Mouse (Mus musculus) brain, embryonic 14.5 days (tissue): ENCODE results near the gene 2010300C02Rik. TPM values are rescaled to one million over a fixed set of nuclear protein-coding genes. Genes with fewer than 3 reads are reported as not detected.
A peak's percentile ranks its signal among the peaks of the same experiment; 100 is the strongest.
"Not testable (repeated sequence)": the region's sequence is repeated elsewhere in the genome, so short reads cannot be mapped to it uniquely, and the experiment has no call there.

Experiments
- DNase-seq: peaks from one replicate; pipeline ENCODE4 v3.0.0-alpha.2; 2011; ENCODE audit warnings: low read depth
- CTCF ChIP-seq: fragments of 200-500 bp; IDR thresholded peaks from 2 replicates; pipeline ENCODE4 v1.5.1; 2012; ENCODE audit warnings: inconsistent platforms, mild to moderate bottlenecking, moderate library complexity, borderline replicate concordance; ENCODE audit not compliant: insufficient read depth, insufficient read length; ENCODE audit errors: extremely low read depth
- POLR2A ChIP-seq: fragments of 200-500 bp; IDR thresholded peaks from 2 replicates; pipeline ENCODE4 v1.6.1; 2012; ENCODE audit warnings: mild to moderate bottlenecking, inconsistent platforms, borderline replicate concordance; ENCODE audit not compliant: poor library complexity, insufficient read depth, insufficient read length, severe bottlenecking; ENCODE audit errors: extremely low read depth
- polyA plus RNA-seq: library from polyadenylated mRNA; depleted of rRNA; stranded (reverse); fragments of >200 nt; gene quantifications from 2 replicates; pipeline ENCODE4 v1.2.3, GENCODE M21; 2012

2010300C02Rik gene
- polyA plus RNA-seq, 1 experiment, result 2.8 TPM

DNA sequence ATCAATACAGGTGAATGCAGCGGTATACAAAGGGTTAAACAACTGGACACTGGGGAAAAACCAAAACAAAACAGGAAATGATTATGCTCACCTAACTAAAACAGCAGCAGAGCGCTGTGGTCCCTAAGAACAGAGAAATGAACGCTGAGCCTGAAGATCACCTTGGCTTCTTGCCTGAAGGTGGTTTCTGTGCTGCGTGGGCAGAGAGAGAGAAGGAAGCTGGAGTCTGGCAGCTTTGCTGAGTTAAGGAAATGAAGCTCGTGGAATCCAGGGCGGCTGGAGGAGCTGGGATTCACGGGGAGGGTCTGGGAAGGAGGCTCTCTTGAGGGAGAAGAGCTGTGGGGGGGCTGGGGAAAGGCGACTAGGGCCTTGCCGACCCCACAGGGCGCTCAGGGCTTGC lies 8.2 kb upstream of the 2010300C02Rik start:
- TF ChIP-seq CTCF (no peak), POLR2A (no peak)
- no peak for DNase-seq

DNA sequence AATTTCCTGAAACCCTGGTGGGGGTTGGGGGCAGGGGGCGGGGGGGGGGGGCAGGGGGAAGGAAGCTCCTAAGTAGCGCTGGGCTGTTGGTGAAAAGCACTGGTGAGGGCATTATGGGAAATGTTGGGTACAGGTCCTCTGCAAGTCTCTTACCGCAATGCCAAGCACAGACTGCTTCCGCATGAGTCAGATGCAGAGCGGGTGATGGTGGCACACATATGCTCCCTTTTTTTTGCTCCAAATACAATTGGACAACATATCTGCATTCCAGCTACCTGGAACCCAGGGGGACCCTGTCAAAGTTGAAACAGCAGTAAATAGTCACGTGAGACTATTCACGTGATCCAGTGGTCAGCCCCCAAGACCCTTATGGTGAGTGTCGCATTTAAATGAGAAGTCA lies 7.3 kb upstream of the 2010300C02Rik start:
- TF ChIP-seq CTCF (no peak), POLR2A (no peak)
- DNase-seq, result no peak

DNA sequence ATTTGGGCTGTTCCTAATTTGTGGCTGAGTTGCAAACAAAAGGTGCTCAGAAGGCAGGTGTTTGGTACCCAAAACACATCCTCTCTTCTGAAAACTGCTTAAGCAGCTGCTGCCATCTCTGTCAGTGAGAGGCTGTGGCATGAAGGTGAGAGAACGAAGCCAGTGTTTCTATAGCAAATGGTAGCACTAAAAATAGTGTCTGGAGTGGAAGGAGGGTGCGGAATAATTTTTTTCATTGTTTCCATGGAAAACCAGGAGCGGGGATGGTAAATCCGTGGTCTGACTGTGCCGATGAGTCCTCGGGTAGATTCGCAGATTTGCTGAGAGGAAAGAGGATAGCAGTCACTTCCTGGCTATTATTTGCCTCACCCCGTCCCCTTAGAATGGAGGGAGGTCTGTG lies 6.5 kb upstream of the 2010300C02Rik start:
- no peak for TF ChIP-seq CTCF
- TF ChIP-seq POLR2A, result no peak
- peak; percentile 19 for DNase-seq

DNA sequence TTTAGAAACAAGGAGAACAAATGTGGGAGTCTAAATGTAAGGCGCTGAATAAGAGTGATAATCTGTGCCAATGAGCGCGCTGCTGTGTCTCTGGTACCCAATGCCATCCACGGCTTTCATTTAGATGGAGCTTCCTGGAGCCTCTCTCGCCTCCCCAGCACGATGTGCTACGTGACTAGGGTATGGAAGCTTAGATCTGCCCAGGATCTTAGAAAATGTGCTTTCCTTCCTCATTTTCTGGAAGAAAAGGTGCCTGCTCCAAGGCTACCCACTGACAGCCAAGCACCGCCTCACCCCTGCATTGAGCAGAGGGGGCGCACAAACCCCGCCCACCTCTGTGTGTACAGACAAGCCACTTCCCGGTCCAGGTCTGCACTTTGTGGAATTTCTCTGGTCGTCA lies 6.0 kb upstream of the 2010300C02Rik start:
- DNase-seq, result peak; percentile 47
- TF ChIP-seq POLR2A (no peak), CTCF (no peak)

DNA sequence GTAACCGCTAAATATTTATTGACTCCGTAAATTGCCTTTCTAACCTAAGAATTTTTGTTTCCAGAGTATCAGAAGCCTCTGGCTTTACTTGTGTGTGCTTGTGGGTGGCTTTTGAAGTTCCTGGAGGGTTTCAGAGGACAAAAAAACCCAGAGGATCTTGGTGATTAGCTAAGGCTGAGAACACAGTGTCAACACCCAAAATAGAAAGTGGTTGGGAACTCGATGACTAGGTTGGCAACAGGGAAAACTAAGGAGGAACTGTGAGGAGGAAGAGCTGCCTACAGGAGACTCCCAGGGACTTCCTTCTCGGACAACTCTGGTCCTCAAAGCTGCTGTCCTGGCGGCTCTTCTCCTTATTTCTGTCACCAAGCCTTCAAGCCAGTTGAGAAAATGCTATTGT lies 1.2 kb upstream of the 2010300C02Rik start:
- TF ChIP-seq POLR2A (no peak), CTCF (no peak)
- no peak for DNase-seq

DNA sequence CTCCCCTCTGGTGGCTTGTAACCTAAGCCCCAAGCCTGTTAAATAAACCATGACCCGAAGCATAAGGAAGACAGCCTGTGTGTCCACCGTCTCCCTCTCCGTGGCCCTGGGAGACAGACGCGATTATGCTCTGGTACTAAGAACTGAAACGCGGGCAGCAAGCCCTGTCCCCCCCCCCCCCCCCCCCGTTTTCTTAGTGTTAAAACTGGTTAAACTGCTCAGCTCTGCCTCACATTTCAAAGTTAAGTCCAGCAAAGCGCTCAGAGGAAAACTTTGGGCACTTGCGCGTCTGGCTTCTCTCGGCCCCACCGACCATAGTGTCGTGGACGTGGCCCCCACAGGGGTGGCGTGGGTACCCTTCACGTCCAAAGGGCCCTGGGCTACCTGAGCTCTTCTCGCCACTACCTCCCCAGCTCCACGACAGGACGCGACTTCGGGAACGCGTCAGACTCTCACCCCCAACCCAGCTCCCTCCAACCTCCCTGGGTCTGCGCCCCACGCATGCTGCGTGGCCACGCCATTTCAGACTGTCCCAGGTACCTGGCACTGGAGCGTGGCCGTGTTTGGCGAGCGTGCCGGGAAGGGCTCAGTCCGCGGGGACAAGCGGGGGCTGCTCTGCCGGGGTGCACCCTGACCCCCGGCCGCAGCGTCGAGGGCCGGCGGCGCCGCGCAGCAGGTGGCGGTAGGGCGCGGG lies 708 bp downstream of the 2010300C02Rik start:
- TF ChIP-seq POLR2A (no peak), CTCF (no peak)
- DNase-seq, result no peak

DNA sequence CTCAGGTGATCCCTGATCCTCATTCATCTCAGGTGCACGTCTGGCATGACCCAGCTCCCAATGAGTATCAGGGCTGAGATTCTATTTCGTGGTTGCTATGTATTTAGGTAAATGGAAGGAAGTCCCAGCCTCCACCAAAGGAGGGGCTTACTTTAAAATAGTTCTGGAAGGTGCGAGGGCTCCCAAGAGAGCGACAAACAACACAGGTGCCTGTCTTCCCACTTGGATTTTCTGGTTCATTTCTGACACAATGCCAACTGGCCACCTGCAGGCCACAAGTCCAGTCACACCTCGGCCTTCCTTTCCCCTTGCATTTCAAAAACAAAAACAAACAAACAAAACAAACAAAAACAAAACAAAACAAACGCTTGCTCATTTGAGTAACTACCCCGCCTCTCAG lies 1.4 kb downstream of the 2010300C02Rik start:
- TF ChIP-seq CTCF (no peak), POLR2A (no peak)
- no peak for DNase-seq

DNA sequence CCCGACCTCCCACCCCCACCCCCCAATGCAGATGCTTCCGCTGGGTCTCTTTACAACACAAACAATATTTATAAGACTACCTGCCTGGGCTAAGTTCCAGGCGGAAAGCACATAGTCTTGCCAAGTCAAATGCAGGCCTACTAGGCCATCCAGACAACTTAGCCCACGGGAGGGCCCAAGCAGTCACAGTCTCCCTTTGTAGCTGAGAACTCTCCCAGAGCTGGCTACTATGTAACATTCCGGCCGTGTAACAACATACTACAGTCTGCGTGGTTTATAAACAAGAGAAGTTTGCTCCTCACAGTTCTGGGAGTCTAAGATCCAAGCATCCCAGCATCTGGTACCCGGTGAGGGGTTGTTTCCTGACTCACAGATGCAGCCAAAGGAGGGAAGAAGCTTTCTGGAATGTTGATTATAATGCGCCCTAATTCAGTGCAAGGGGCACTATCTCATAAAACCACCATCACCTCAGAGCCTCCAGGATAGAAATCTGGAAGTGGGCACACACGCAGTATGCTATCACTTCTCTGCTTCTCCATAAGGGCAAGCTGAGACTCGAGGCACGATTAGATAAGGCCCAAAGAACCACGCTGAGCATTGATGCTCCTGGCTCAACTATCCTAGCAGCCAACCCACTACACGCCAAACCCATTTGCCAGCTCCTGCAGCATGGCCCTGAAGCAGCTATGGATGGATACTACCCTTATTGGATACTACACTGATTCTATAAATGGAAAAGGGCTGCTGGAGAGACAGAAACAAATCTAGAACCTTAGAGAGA lies 2.3 kb downstream of the 2010300C02Rik start:
- TF ChIP-seq CTCF (no peak), POLR2A (no peak)
- DNase-seq, result no peak

DNA sequence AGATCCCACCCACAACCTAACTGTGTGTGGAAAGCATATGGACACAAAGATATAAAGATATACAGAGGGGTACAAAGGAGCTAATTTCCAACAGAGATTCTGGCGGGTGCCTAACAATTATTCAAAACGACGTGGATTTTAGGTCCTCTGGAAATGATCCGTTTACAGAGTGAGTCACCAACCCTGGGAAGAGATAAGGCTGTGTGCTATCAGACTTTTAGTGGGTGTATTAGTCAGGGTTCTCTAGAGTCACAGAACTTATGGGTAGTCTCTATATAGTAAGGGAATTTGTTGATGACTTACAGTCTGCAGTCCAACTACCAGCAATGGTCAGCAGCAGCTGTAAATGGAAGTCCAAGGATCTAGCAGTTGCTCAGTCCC lies 7.5 kb downstream of the 2010300C02Rik start:
- not testable (repeated sequence) for DNase-seq

DNA sequence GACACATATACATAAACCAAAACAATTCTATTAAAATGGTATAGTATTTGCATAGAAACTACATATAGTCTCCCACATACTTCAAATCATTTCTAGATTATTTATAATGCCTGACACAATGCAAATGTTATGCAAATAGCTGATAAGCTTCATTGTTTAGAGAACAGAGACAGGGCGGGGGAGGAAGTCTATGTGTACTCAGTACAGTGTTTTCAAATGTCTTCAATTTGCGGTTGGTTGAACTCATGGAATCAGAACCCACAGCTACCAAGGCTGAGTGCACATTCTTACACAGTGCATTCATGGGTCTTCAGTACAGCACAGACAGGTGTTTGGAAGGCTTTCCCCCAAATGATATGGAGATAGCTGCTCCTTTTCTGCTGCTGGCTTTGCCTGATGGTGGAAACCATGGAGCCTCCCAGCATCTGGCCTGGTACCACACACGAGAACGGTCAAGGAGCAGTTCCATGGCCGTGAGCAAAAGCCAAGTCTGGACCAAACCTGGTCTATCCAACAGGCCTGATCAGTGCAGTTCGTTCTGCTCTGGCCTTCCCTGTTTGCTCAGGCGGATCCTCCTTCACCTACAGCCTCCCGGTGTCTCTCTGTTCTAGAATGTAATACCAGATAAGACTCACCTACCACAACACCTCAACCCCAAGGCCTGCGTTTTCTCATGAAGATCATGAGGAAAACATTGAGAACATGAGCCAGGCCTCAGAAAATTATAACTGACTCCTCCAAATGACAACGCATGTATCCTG lies 8.1 kb downstream of the 2010300C02Rik start:
- no peak for DNase-seq
- TF ChIP-seq POLR2A (no peak), CTCF (no peak)

DNA sequence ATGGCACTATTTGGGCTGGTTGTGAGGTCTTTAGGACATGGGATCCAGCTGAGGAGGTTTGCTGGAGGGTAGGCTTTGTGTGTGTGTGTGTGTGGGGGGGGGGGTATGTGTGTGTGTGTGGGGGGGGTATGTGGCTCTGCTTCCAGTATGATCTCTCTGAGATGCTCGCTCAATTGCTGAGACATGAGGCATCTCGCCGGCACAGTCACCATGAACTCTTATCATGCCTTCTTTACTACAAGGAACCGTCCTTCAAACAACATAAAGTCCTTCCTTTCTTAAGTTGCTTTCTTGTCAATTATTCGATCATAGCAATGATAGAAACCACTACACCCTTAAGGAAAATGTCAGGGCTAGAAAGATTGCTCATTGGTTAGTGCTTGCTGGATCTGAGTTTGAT lies 8.8 kb downstream of the 2010300C02Rik start:
- TF ChIP-seq POLR2A (no peak), CTCF (no peak)

DNA sequence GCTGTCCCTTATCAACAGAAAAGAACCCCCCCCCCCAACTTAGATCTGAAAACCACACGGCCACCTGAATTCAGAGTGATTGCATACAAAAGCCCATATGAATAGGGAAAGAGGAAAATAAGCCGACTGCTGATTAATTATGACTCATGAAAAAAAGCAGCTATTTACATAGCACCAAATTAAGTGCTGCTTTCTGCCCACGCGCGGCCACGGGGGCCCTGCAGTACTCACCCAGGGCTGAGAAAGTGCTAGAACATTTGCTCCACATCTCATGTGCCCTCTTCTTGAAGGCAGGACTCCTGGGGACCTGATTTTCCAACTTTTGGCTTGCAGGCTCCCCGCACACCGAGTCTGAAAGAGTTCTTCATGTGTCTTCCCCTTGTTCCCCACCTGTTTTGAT lies 10.1 kb downstream of the 2010300C02Rik start:
- TF ChIP-seq POLR2A, result no peak
- TF ChIP-seq CTCF, result no peak
- DNase-seq, result no peak

More for the DNA sequence above, 8.8 kb downstream of the 2010300C02Rik start:
- no peak for DNase-seq
